Comparison of ENCODE assay signal across 23 mouse cellular contexts in genomic region chr15:52994351-52994750, GRCm38 (mm10).
A peak's percentile ranks its signal among the peaks of the same experiment; 100 is the strongest.
DNase-seq lines count a peak whose midpoint lies in the region; ATAC-seq and TF ChIP-seq lines count a peak whose summit lies in the region.
"Had no signal": no experiment of that assay in that cellular context is flagged by ENCODE, and none has a peak within 500 bp of the region (broad histone marks: within the 10 kb centered on the region; RNA-seq: fewer than 3 reads in every experiment).

No protein-coding gene starts in this region.

- DNase-seq in frontal cortex, postnatal 14 days (ENCODE audit: low spot score in 2 of 2), result no peak
- DNase-seq in right cerebral cortex, postnatal 10 days (ENCODE audit: low spot score in 2 of 2), result peak; percentile 21 to 38
- DNase-seq in right cerebral cortex, postnatal 14 days, result no peak
- DNase-seq in telencephalon, adult 2 months (ENCODE audit: low read depth, low spot score), result peak; percentile 71
- no peak for DNase-seq in liver
- no peak for DNase-seq in kidney, adult 2 months
- DNase-seq: adrenal gland, adult 2 months; adrenal gland, postnatal 10 days; adrenal gland, postnatal 25 days; cerebellum, adult 11-12 months; cerebellum, adult 2 months; cerebellum, adult 9-10 months; cerebellum, postnatal 10 days; cerebellum, postnatal 25 days; embryo, embryonic 11 days had no signal

- no peak for TF ChIP-seq POLR2A in cortical plate, adult 2 months (IDR thresholded peaks at IDR 0.05; ENCODE audit: extremely low read depth, insufficient read depth, low read length)
- no peak for TF ChIP-seq POLR2A in kidney, adult 2 months (IDR thresholded peaks at IDR 0.05; ENCODE audit: low read depth, low read length)

- H3K4me1 ChIP-seq in cortical plate, adult 2 months (ENCODE audit: control insufficient read depth, insufficient read depth, low read length), result peaks cover 6% of the 10 kb centered on the region
- no peaks in the 10 kb centered on the region for H3K4me1 ChIP-seq in kidney, adult 2 months (ENCODE audit: control insufficient read depth, insufficient read depth, low read length)
- H3K4me1 ChIP-seq: embryonic facial prominence, embryonic 13.5 days; embryonic facial prominence, embryonic 15.5 days; forebrain, embryonic 10.5 days; forebrain, embryonic 13.5 days; forebrain, embryonic 15.5 days had no signal

- H3K36me3 ChIP-seq in kidney, adult 2 months (ENCODE audit: control insufficient read depth, insufficient read depth, low read length), result no peaks in the 10 kb centered on the region
- H3K36me3 ChIP-seq: embryonic facial prominence, embryonic 13.5 days; embryonic facial prominence, embryonic 15.5 days; forebrain, embryonic 10.5 days; forebrain, embryonic 15.5 days had no signal

- peak; percentile 79 for ATAC-seq in frontal cortex, adult (ENCODE audit: low TSS enrichment)
- ATAC-seq: forebrain, embryonic 13.5 days; forebrain, embryonic 15.5 days had no signal

- H3K27ac ChIP-seq in cortical plate, adult 2 months (ENCODE audit: insufficient read depth, low read length), result peak overlapping the region; percentile 67
- no peak overlapping the region for H3K27ac ChIP-seq in kidney, adult 2 months (ENCODE audit: insufficient read depth, low read depth, low read length)
- H3K27ac ChIP-seq: embryonic facial prominence, embryonic 13.5 days; embryonic facial prominence, embryonic 15.5 days; forebrain, embryonic 10.5 days; forebrain, embryonic 13.5 days; forebrain, embryonic 15.5 days had no signal

- no peak for TF ChIP-seq CTCF in cortical plate, adult 2 months (IDR thresholded peaks at IDR 0.05; ENCODE audit: extremely low read depth, insufficient read depth, low read length)
- TF ChIP-seq CTCF in kidney, adult 2 months (conservative IDR thresholded peaks at IDR 0.05; ENCODE audit: insufficient read depth, insufficient read length, low read depth, low read length), result no peak

- H3K27me3 ChIP-seq in kidney, adult 2 months (replicated peaks; ENCODE audit: control insufficient read depth, insufficient read depth, low read length), result no peaks in the 10 kb centered on the region
- H3K27me3 ChIP-seq: embryonic facial prominence, embryonic 13.5 days; embryonic facial prominence, embryonic 15.5 days; forebrain, embryonic 13.5 days; forebrain, embryonic 15.5 days had no signal

- 84% methylated on average over 1 of the region's 1 CpGs for WGBS in kidney, adult 2 months

- no peak overlapping the region for H3K4me3 ChIP-seq in cortical plate, adult 2 months (ENCODE audit: insufficient read depth, low read length)
- H3K4me3 ChIP-seq in kidney, adult 2 months (ENCODE audit: insufficient read depth, low read depth, low read length), result no peak overlapping the region
- H3K4me3 ChIP-seq: embryonic facial prominence, embryonic 13.5 days; embryonic facial prominence, embryonic 15.5 days; erythroblast, embryonic 14.5 days; forebrain, embryonic 10.5 days; forebrain, embryonic 13.5 days; forebrain, embryonic 15.5 days had no signal

Comparison
In these comparisons a context has a peak if more than half of its experiments do, and no peak if none do; other contexts are left out.
1. DNase-seq: peak in right cerebral cortex, postnatal 10 days (2 of 2) and telencephalon, adult 2 months (single experiment); none in frontal cortex, postnatal 14 days (0 of 2), right cerebral cortex, postnatal 14 days (single experiment), liver (single experiment) and kidney, adult 2 months (single experiment).